Mouse (Mus musculus): ENCODE results near the gene Klhl29.

Gene Klhl29

GRCm38 (mm10) chr12:5301841-5302240, 73.6 kb downstream of the Klhl29 start:
- DNase-seq (ENCODE audit: low spot score): no peak

- DNase-seq (ENCODE audit: low spot score): no peak
Observed at GRCm38 (mm10) chr12:5296422-5296821, 79.1 kb downstream of the Klhl29 start.

DNA sequence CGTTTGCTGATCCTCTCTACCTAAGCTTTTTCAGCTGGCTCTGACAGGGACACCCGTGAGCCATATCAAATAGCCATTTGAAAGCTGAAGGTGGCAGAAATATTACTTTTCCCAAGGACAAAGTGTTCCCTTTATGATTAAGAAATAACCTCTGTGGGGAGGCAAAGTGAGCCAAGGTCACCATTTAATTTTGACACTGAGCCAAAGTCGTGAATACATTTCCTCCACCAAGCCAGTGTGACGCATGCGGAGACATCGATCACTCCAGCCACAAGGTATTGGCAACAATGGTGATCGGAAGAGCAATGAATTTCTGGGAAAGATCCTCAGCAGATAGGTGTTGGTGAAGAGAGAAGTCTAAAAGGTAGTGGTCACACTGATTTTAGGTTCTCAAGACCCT, 83.2 kb downstream of the Klhl29 start:
- no peak for DNase-seq (ENCODE audit: low spot score)

DNA sequence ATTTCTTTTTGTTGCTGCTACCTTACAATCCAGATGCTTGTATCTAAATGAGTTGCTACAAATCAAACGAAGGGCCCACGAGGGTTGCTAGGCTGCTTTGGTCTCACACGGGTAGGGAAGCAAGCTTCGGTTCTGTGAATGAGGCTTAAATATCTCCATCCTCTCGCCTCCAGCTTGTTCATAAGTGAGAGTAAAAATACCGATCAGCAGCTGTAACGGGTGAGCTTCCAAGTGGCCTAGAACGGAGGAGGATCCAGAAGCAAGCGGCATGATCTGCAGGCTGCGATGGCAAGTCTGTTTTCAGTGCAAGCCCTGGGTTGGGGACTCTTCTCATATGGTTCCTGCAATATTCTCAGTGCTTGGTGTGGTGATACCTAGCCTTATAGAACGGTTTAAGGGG, 89.9 kb downstream of the Klhl29 start:
- DNase-seq (ENCODE audit: low spot score): no peak

- DNase-seq (ENCODE audit: low spot score): no peak
Observed at GRCm38 (mm10) chr12:5284961-5285360, 90.5 kb downstream of the Klhl29 start.

- DNase-seq (ENCODE audit: low spot score): no peak
Observed at GRCm38 (mm10) chr12:5283654-5284053, 91.8 kb downstream of the Klhl29 start.

- DNase-seq (ENCODE audit: low spot score): no peak
Observed at GRCm38 (mm10) chr12:5282611-5283010, 92.9 kb downstream of the Klhl29 start.

DNA sequence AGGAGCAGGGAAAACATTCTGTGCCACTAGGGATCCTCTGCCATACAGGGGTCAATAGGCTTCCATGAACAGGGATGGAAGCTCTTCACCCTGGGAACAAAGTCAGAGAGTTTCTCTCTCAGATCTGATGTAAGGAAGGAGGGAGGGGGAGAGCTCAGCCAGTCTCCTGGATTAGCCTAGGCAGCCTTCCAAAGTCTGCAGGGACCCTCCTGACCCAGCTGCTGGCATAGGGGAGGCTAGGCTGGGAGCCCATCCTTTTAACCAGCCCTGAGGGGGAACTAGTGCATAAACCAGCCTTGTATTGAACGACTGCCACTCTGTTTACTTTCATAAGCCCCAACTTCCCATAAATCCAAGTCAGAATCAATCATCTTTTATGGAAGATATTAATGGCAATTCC, 95.6 kb downstream of the Klhl29 start:
- DNase-seq (ENCODE audit: low spot score): no peak

- DNase-seq (ENCODE audit: low spot score): peak; percentile 67
Observed at GRCm38 (mm10) chr12:5277028-5277427, 98.5 kb downstream of the Klhl29 start.

- DNase-seq (ENCODE audit: low spot score): no peak
Observed at GRCm38 (mm10) chr12:5275507-5275936, 100.0 kb downstream of the Klhl29 start.

- no peak for DNase-seq (ENCODE audit: low spot score)
Observed at GRCm38 (mm10) chr12:5274519-5274944, 101.0 kb downstream of the Klhl29 start.

DNA sequence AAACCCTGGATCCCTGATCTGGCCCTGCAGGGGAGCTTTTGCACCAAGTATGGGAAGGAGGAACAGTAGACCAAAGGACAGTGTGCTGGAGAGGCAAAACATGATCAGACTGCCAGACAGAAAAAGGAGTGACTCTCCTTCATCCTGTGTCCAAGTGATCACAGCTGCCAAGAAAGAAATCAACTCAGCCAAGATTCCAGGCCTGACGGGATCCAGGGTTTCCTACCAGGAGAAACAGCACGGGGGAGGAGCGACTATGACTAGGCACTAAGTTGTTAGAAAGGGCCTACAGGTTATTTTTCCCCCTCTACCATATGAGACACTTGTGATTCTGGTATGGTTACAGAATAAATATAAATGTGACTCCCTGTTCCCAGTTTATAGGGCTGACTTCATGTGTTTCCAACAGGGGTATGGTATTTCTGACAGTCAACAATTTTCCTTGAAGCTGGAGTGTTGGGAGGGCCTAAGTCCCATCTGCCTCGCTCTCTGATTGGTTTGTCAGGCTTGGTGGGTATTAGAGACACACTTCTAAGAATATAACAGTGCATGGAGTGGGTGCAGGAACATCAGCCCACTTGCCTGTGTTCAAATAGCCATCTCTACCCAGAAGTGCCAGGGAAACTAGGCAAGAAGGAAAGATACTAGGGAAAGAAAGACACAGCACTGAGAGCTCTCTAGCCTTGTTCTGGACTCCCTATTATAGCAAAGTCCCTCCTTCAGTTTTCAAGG, 102.0 kb downstream of the Klhl29 start:
- peak; percentile 18 for DNase-seq (ENCODE audit: low spot score)

DNA sequence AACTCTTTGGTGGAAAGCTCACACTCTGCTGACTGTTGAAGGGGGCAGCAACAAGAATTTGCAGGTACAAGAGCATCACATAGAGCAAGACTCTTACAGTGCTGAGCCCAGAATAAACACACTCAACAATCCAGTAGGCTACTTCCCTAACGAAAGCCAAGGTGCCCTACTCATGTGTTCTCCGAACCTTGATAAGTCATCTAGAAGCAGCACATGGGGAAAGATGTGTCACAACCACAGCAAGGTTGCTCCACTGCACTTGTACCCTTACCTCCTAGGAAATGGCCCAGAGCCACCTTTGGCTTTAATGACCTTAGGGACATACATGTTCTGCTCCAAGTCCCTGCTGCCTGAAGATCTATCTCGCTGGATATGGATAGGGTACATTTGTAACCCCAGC, 105.0 kb downstream of the Klhl29 start:
- DNase-seq (ENCODE audit: low spot score): no peak

DNA sequence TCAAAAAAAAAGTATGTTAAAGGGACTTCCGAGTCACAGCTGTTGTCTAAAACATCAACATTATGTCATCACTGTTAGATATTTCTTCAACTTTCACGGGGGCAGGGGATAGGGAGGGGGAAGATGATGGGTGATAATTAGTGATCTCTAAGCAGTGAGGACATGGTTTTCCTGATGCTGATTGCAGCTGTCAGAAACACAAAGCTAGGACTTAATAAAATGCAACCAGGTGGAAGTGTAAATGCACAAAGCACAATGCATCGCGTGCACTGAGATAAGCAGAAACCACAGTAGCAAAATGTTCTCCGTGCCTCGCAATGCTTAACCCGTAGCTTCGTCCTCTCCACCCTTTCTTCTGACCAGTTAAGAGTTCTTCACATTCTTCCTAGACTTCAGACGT, 105.5 kb downstream of the Klhl29 start:
- DNase-seq (ENCODE audit: low spot score): no peak

GRCm38 (mm10) chr12:5269061-5269460, 106.4 kb downstream of the Klhl29 start:
- no peak for DNase-seq (ENCODE audit: low spot score)

GRCm38 (mm10) chr12:5268188-5268612, 107.3 kb downstream of the Klhl29 start:
- DNase-seq (ENCODE audit: low spot score): peak; percentile 55

DNA sequence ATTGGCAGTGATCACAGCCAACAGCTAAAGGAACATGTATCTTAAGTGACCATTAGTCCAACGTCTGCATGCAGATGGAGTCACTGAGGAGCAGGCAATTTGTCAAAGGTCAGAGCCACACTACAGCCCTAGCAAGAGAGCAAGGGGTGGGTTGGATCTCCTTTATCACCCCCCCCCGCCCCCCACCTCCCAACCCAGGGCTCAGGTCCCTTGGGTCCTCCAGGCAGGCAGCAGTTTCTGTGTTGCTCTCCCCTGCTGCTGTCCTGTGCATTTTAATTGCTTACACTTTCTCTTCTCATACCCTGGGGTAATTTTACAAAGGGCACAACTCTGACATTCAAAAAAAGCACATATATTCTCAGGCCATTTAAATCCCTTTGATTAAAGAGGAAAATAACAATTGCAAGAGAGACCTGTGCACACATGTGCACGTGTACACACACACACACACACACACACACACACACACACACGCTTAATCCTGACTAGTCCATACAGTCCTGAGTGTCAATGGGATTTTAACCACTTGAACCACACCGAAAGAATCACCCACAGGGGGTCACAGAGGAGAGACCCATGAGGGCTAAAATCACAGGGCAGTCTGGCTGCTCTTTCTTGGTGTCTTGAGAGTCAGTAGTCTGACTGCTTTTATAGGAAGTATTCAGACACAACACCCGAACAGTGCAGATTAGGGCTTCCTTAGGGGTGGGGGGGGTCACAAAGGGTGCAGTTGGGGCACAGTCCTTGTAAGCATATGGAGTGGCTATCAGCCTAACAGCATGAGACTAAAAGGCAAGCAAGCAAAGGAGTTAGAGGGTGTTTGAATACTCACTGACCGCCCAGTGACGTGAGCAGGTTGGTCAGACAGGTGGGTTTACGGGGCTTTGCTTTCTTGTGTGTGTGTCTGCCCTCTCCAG, 108.0 kb downstream of the Klhl29 start:
- no peak for DNase-seq (ENCODE audit: low spot score)

DNA sequence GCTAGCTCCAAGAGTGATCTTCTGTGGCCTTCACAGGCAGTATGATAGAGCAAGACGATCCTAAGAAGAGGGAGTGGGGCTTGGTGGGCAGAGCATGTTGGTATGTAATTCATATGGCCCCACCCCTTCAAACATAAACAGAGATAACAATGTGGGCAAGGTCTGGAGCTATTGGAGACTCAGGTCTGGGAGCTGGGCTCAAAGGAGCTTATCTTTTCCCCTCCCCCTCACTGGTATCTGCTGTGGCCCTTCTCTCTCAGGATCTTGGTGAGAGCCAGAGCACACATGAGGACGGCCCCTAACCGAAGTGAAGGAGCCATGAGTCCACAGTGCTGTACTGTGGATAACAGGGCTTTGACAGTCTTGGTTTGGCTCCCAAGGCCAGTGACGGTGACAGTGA, 108.7 kb downstream of the Klhl29 start:
- DNase-seq (ENCODE audit: low spot score): no peak

GRCm38 (mm10) chr12:5261476-5261875, 114.0 kb downstream of the Klhl29 start:
- DNase-seq (ENCODE audit: low spot score): no peak

- DNase-seq (ENCODE audit: low spot score): no peak
Observed at GRCm38 (mm10) chr12:5258779-5259178, 116.7 kb downstream of the Klhl29 start.

DNA sequence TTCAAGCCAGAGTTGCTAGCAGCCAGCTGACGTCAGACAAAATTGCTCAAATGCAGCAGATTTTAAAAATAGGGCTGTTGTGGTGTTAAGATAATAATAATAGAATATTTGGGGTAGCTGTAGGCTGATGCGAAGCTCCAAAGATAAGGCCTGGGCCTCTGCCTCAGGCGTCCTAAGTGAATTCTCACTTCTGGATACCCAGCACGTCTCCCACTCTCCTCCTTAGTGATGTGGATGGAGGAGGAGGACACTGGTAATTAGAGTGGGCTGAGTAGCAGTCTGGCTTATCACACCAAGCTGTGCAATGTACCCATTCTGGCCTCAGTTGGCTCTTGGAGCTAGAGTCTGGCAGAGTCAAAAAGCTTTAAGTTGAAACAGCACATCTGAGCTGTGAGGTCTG, 118.3 kb downstream of the Klhl29 start:
- no peak for DNase-seq (ENCODE audit: low spot score)

GRCm38 (mm10) chr12:5255079-5255478, 120.4 kb downstream of the Klhl29 start:
- DNase-seq (ENCODE audit: low spot score): no peak

All from urinary bladder, postnatal 14 days (tissue).